Mouse (Mus musculus) olfactory bulb, adult 2 months (tissue): ENCODE results near the gene Ski. TPM values are rescaled to one million over a fixed set of nuclear protein-coding genes. Genes with fewer than 3 reads are reported as not detected.

ENCODE experiments used
- H3K27ac ChIP-seq: fragments of 200-500 bp; 2 replicates; pipeline ENCODE4 v1.5.1; 2012; ENCODE audit warnings: low read depth, low read length; ENCODE audit not compliant: insufficient read depth
- H3K4me1 ChIP-seq: fragments of 200-500 bp; 2 replicates; pipeline ENCODE4 v1.6.1; 2012; ENCODE audit warnings: low read length; ENCODE audit not compliant: control insufficient read depth, insufficient read depth
- H3K4me3 ChIP-seq: fragments of 200-500 bp; 2 replicates; pipeline ENCODE4 v1.5.1; 2012; ENCODE audit warnings: mild to moderate bottlenecking, low read depth, low read length, moderate library complexity; ENCODE audit not compliant: insufficient read depth
- CTCF ChIP-seq: fragments of 200-500 bp; IDR thresholded peaks from 2 replicates; pipeline ENCODE4 v1.5.1; 2012; ENCODE audit warnings: low read depth, mild to moderate bottlenecking, low read length, moderate library complexity; ENCODE audit not compliant: insufficient read depth
- POLR2A ChIP-seq: fragments of 200-500 bp; IDR thresholded peaks from 2 replicates; pipeline ENCODE4 v1.6.1; 2012; ENCODE audit warnings: mild to moderate bottlenecking, low read depth, low read length, moderate library complexity; ENCODE audit not compliant: insufficient read depth
- WGBS: fragments of 180-500 bp; shearing (Covaris S2); methylation state at CpG from one replicate; pipeline ENCODE4 v1.1.7; 2018; 5-methylcytosine and 5-hydroxymethylcytosine counted together
- polyA plus RNA-seq: library from polyadenylated mRNA; stranded (reverse); fragments of >200 nt; gene quantifications from 2 replicates; pipeline ENCODE4 v1.2.4, GENCODE M21; 2012; ENCODE audit warnings: low replicate concordance; ENCODE audit not compliant: missing spikeins, insufficient read depth, insufficient read length

The Ski gene
- polyA plus RNA-seq, 1 experiment: not detected

DNA sequence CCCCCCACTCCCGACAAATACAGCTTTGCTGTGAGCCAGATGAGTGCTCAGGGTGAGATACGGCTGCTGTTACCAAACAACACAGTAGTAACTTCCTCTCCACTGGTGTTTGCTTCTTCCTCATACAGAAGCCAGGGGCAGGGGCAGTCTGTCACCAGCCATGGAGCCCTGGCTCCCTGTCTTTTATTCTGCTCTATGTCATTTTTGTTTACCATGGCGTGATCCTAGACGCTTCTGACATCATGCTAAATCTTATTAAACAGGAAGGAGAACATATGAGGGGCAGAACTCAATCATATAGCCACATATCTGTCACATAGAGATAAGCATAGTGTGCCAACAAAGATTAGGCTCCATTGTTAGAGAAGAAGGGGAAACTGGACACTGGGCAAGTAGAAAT, 105.8 kb downstream of the Ski start:
- TF ChIP-seq POLR2A (no peak), CTCF (no peak)
- Histone ChIP-seq H3K4me1 (peaks cover 61% of the 10 kb centered on the region), H3K27ac (peak overlapping the region; percentile 92), H3K4me3 (no peak overlapping the region)
- 61% methylated on average over 4 of the region's 4 CpGs for WGBS

DNA sequence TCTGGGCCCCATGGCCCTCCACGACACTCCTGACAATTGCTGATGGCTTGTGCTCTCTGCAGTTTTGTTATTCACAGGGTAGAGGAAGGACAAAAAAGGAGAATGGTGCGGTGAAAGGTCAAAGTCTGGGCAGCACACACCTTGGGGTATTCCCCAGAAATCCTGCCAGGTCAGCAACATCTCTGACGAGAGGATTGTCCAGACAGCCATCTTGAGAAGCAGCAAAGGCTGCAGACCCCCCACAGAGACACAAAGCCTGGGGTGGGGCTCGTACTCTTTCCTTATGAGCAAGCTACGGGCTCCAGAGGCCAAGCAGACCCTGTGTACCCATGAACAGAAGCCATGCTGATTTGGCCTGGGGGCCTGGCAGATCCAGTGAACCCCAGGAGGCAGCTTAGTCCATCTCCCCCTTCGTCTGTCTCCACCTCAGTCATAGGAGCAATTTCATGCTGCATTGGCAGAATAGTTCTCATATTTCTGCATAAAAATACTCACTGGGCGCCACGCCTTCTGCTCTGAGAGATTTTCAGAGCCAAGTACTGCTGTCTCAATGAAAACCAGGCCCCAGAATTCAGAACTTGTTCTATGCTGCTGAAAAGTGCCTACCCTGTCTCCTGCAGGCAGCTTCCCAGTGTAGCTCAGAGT, 108.5 kb downstream of the Ski start:
- Histone ChIP-seq H3K27ac (no peak overlapping the region), H3K4me1 (peaks cover 51% of the 10 kb centered on the region), H3K4me3 (no peak overlapping the region)
- TF ChIP-seq CTCF (no peak), POLR2A (no peak)
- WGBS: 84% methylated on average over 8 of the region's 8 CpGs

DNA sequence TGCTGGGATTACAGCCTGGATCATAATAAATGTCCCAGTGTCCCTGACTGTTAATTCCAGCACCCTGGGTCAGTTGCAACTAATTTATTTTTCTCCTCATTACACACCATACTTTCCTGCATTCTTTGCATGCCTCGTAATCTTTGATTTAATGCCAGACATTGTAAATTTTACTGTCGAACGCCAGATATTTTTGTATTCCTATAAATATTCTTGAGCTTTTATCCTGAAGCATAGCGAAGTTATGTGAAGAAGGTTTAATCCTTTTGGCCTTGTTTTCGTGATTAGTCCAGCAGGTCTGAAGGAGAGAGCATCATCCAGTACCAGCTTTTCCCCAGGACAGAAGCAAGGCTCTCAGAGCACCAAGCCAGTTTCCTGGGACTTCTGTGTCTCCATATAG, 112.9 kb downstream of the Ski start:
- H3K4me3 ChIP-seq: no peak overlapping the region
- peak overlapping the region; percentile 82 for H3K27ac ChIP-seq
- TF ChIP-seq POLR2A: no peak
- no peak for TF ChIP-seq CTCF
- H3K4me1 ChIP-seq: peaks cover 23% of the 10 kb centered on the region
- WGBS: 72% methylated on average over 5 of the region's 5 CpGs

DNA sequence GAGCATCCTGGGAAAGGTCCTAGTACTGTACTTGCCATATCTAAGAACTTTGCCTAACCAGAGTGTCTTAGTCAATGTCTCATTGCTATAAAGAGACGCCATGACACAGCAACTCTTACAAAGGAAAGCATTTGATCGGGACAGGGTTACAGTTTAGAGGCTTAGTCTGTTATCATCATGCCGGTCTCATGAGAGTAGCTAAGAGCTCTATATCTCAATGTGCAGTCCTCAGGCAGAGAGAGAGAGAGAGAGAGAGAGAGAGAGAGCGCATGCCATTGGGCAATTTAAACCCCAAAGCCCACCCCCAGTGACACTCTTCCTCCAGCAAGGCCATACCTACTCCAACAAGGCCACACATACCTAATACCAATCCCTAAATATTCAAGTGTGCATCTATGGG, 114.5 kb downstream of the Ski start:
- no peak overlapping the region for H3K27ac ChIP-seq
- H3K4me1 ChIP-seq: peaks cover 15% of the 10 kb centered on the region
- TF ChIP-seq CTCF (no peak), POLR2A (no peak)
- H3K4me3 ChIP-seq: no peak overlapping the region
- WGBS: 93% methylated on average over 4 of the region's 4 CpGs

Other genes with a start within 250 kb of the Ski start
- gene Plch2, start 165.8 kb downstream of the Ski start, polyA plus RNA-seq: not detected in 2 replicates
- gene Pex10, start 155.6 kb downstream of the Ski start, polyA plus RNA-seq: not detected in 2 replicates
- gene Rer1, start 136.2 kb downstream of the Ski start, polyA plus RNA-seq: not detected in 2 replicates
- not detected in 2 replicates for gene Morn1, start 136.0 kb downstream of the Ski start, polyA plus RNA-seq
- gene Faap20, start 27.2 kb upstream of the Ski start, polyA plus RNA-seq: not detected in 2 replicates
- not detected in 2 replicates for gene Prkcz, start 138.8 kb upstream of the Ski start, polyA plus RNA-seq
- gene Gabrd, start 175.5 kb upstream of the Ski start, polyA plus RNA-seq: not detected in 2 replicates
- not detected in 2 replicates for gene Cfap74, start 186.6 kb upstream of the Ski start, polyA plus RNA-seq
- gene Tmem52, start 246.5 kb upstream of the Ski start, polyA plus RNA-seq: not detected in 2 replicates